Mouse (Mus musculus): ENCODE measurements around the gene Ogdh. TPM values are rescaled to one million over a fixed set of nuclear protein-coding genes. Genes with fewer than 3 reads are reported as not detected.
"Not testable (repeated sequence)": the region's sequence is repeated elsewhere in the genome, so short reads cannot be mapped to it uniquely, and the experiment has no call there.

Ogdh gene
- polyA plus RNA-seq, 1 experiment: 153 TPM

DNA sequence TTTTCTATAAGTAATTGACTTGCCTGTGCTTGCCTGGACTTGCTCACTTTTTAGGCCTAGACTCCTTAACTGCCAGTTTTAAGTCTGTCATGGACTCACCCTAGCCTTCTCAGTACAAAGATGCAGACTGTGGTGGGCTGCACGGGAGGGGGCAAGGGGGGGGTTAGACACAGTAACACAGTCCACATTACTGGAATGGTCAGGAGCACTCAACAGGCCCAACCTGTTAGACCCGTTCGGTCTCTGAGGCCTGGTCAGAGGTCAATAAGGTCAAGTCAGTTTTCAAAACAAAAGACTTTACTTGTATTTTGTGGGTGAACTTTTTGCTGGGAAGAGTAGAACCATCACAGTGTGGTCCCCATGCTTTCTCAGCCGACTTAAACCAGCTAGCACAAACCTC, 75.7 kb downstream of the Ogdh start:
- TF ChIP-seq POLR2A (IDR thresholded peaks at IDR 0.05; ENCODE audit: control insufficient read depth, extremely low read depth, insufficient read depth, low read length, poor library complexity) (no peak), CTCF (IDR thresholded peaks at IDR 0.05; ENCODE audit: borderline replicate concordance, control insufficient read depth, extremely low read depth, insufficient read depth, low read length, poor library complexity) (no peak)
- Histone ChIP-seq H3K27ac (ENCODE audit: control insufficient read depth, insufficient read depth, low read length) (no peak overlapping the region), H3K36me3 (ENCODE audit: control insufficient read depth, insufficient read depth, low read length) (no peaks in the 10 kb centered on the region), H3K4me1 (replicated peaks; ENCODE audit: control insufficient read depth, insufficient read depth, low read length) (peaks cover 2% of the 10 kb centered on the region; the same call in 1 of the 2 replicates), H3K27me3 (ENCODE audit: control insufficient read depth, insufficient read depth, low read length) (no peaks in the 10 kb centered on the region), H3K4me3 (ENCODE audit: control insufficient read depth, insufficient read depth, low read length) (no peak overlapping the region)
- 87% methylated on average over 4 of the region's 4 CpGs for WGBS
- no peak for DNase-seq

DNA sequence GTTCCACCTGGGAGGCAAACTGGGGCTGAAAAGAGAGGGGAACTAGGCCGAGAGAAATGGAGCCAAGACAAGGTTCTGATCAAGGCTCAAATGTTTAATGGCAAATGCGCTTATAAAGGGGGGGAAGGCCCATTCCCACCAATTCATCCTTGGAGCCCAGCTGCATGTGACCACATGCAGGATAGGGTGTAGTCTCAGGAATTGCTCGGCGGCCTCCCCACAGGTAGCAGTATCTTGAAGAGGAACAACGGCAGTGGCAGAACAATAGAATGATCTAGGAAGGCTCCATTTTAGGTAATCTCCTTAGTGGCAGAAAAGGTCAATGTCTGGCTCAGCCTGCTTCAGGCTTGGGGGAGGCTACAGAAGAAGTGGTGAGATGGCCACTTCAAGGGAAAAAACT, 76.6 kb downstream of the Ogdh start:
- H3K4me1 ChIP-seq (replicated peaks; ENCODE audit: control insufficient read depth, insufficient read depth, low read length); H3K27me3 ChIP-seq (ENCODE audit: control insufficient read depth, insufficient read depth, low read length); H3K36me3 ChIP-seq (ENCODE audit: control insufficient read depth, insufficient read depth, low read length); H3K27ac ChIP-seq (ENCODE audit: control insufficient read depth, insufficient read depth, low read length); DNase-seq; H3K4me3 ChIP-seq (ENCODE audit: control insufficient read depth, insufficient read depth, low read length): not testable (repeated sequence)
- 84% methylated on average over 5 of the region's 5 CpGs for WGBS

DNA sequence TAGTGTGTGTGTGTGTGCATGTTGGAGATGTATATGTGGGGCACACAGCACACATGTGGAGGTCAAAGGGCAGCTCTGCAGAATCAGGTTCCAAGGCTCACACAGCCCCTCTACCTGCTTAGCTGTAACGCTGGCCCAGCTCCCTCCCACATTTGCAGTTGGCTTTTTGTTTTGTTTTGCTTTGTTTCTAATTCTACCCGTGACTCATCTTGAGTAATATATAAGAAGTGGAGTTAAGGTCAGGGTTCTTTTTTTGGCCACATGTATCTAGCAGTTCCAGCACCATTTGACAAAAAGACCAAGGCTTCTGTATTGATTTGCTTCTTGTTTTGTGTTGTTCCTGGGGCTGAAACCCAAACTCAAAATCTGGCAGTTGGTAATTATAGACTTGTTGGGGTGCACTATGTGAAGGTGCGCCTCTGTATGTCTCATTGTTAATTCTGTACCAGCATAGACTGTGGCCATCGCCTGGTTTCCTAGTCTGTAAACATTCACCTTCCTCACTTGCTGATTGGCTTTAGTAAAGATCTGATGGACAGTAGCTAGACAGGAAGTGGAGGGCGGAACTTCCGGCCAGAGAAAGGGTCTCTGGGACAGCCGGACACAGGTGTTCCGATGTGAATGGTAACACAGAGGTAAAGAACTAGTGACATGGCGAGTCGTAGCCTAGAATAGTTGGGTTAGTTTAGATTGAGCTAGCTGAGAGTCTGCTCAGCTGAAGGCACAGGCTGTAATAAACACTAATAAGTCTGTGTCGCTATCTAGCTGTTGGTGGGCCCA, 80.1 kb downstream of the Ogdh start:
- no peaks in the 10 kb centered on the region for H3K4me1 ChIP-seq (replicated peaks; ENCODE audit: control insufficient read depth, insufficient read depth, low read length)
- WGBS: 96% methylated on average over 11 of the region's 11 CpGs
- H3K4me3 ChIP-seq (ENCODE audit: control insufficient read depth, insufficient read depth, low read length): no peak overlapping the region
- no peak for DNase-seq
- no peaks in the 10 kb centered on the region for H3K36me3 ChIP-seq (ENCODE audit: control insufficient read depth, insufficient read depth, low read length)
- no peak overlapping the region for H3K27ac ChIP-seq (ENCODE audit: control insufficient read depth, insufficient read depth, low read length)
- H3K27me3 ChIP-seq (ENCODE audit: control insufficient read depth, insufficient read depth, low read length): no peaks in the 10 kb centered on the region
- TF ChIP-seq POLR2A (IDR thresholded peaks at IDR 0.05; ENCODE audit: control insufficient read depth, extremely low read depth, insufficient read depth, low read length, poor library complexity): no peak
- no peak for TF ChIP-seq CTCF (IDR thresholded peaks at IDR 0.05; ENCODE audit: borderline replicate concordance, control insufficient read depth, extremely low read depth, insufficient read depth, low read length, poor library complexity)

DNA sequence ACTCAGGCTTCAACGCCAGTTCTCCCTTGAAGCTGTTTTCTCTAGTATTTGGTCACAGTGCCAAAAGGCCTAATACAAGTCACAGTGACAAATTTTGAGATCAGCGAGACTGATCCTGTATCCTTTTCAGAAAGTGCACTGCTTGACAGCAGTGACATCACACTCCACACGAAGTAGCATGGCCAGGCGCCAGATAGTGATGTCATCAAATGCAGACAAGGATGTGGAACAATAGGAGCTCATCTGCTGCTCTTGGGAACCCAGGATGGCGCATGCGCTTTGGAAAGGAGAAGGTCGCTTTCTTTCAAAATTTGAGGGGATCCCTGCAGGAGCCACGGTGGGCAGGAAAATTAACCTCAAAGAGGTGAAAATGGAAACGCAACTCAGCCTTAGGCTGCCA, 81.4 kb downstream of the Ogdh start:
- no peak for TF ChIP-seq POLR2A (IDR thresholded peaks at IDR 0.05; ENCODE audit: control insufficient read depth, extremely low read depth, insufficient read depth, low read length, poor library complexity)
- TF ChIP-seq CTCF (IDR thresholded peaks at IDR 0.05; ENCODE audit: borderline replicate concordance, control insufficient read depth, extremely low read depth, insufficient read depth, low read length, poor library complexity): no peak
- no peaks in the 10 kb centered on the region for H3K27me3 ChIP-seq (ENCODE audit: control insufficient read depth, insufficient read depth, low read length)
- DNase-seq: no peak
- no peaks in the 10 kb centered on the region for H3K36me3 ChIP-seq (ENCODE audit: control insufficient read depth, insufficient read depth, low read length)
- H3K27ac ChIP-seq (ENCODE audit: control insufficient read depth, insufficient read depth, low read length): no peak overlapping the region
- WGBS: 92% methylated on average over 9 of the region's 9 CpGs
- H3K4me3 ChIP-seq (ENCODE audit: control insufficient read depth, insufficient read depth, low read length): no peak overlapping the region
- H3K4me1 ChIP-seq (replicated peaks; ENCODE audit: control insufficient read depth, insufficient read depth, low read length): no peaks in the 10 kb centered on the region

DNA sequence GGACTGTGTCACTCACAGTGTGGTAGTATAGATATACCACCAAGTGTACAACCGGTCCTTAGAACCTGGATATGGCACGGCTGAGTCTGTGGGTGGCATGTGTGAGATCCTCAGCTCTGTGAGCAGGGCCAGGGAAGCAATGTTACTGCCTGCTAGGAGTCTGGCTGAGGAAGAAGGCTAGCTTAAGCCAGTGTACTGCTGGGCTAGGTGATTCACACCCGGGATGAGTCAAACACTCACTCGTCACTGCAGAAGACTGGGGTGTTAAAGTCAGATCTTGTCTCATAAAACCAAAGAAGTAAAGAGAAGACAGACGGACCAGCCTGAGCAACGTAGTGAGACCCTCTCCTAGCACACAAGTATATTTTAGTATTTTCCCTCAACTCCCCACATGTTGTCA, 89.5 kb downstream of the Ogdh start:
- 95% methylated on average over 6 of the region's 6 CpGs for WGBS

DNA sequence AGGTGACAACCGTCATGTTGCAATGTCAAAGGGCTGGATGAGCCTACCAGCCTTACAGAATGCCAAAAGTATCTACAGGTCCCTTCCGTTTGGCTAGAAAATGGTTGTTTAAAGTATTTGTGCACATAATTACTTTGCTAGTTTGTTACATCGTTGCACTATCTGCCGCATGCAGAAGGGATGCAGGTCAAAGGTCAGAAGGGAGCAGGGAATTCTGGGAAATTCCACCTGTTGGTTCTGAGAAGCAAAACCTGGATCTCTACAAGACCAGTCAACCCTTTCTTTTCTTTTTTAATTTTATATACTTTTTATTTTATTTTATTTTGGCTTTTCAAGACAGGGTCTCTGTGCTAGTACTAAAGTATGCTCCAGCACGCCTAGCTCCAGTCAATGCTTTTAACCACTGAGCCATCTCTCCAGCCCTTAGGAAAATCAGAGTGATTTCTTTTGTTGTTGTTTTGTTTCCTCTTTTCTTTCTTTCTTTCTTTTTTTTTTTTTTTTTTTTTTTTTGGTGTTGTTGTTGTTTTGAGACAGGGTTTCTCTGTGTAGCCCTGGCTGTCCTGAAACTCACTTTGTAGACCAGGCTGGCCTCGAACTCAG, 96.8 kb downstream of the Ogdh start:
- peak overlapping the region; percentile 83 for H3K27ac ChIP-seq (ENCODE audit: control insufficient read depth, insufficient read depth, low read length)
- 86% methylated on average over 6 of the region's 6 CpGs for WGBS
- H3K4me3 ChIP-seq (ENCODE audit: control insufficient read depth, insufficient read depth, low read length): peak overlapping the region; percentile 79; the same call in 1 of the 2 replicates
- H3K27me3 ChIP-seq (ENCODE audit: control insufficient read depth, insufficient read depth, low read length): no peaks in the 10 kb centered on the region
- no peaks in the 10 kb centered on the region for H3K36me3 ChIP-seq (ENCODE audit: control insufficient read depth, insufficient read depth, low read length)
- TF ChIP-seq POLR2A (IDR thresholded peaks at IDR 0.05; ENCODE audit: control insufficient read depth, extremely low read depth, insufficient read depth, low read length, poor library complexity) (no peak), CTCF (IDR thresholded peaks at IDR 0.05; ENCODE audit: borderline replicate concordance, control insufficient read depth, extremely low read depth, insufficient read depth, low read length, poor library complexity) (no peak)
- no peak for DNase-seq
- H3K4me1 ChIP-seq (replicated peaks; ENCODE audit: control insufficient read depth, insufficient read depth, low read length): peaks cover 23% of the 10 kb centered on the region

More for the DNA sequence above, 89.5 kb downstream of the Ogdh start:
- H3K36me3 ChIP-seq (ENCODE audit: control insufficient read depth, insufficient read depth, low read length): no peaks in the 10 kb centered on the region
- DNase-seq: no peak
- H3K27me3 ChIP-seq (ENCODE audit: control insufficient read depth, insufficient read depth, low read length): no peaks in the 10 kb centered on the region
- no peaks in the 10 kb centered on the region for H3K4me1 ChIP-seq (replicated peaks; ENCODE audit: control insufficient read depth, insufficient read depth, low read length)
- TF ChIP-seq CTCF (IDR thresholded peaks at IDR 0.05; ENCODE audit: borderline replicate concordance, control insufficient read depth, extremely low read depth, insufficient read depth, low read length, poor library complexity) (no peak), POLR2A (IDR thresholded peaks at IDR 0.05; ENCODE audit: control insufficient read depth, extremely low read depth, insufficient read depth, low read length, poor library complexity) (no peak)
- no peak overlapping the region for H3K4me3 ChIP-seq (ENCODE audit: control insufficient read depth, insufficient read depth, low read length)
- H3K27ac ChIP-seq (ENCODE audit: control insufficient read depth, insufficient read depth, low read length): no peak overlapping the region
